ENCODE assay signal across 9 mouse cellular contexts in the genomic region with DNA sequence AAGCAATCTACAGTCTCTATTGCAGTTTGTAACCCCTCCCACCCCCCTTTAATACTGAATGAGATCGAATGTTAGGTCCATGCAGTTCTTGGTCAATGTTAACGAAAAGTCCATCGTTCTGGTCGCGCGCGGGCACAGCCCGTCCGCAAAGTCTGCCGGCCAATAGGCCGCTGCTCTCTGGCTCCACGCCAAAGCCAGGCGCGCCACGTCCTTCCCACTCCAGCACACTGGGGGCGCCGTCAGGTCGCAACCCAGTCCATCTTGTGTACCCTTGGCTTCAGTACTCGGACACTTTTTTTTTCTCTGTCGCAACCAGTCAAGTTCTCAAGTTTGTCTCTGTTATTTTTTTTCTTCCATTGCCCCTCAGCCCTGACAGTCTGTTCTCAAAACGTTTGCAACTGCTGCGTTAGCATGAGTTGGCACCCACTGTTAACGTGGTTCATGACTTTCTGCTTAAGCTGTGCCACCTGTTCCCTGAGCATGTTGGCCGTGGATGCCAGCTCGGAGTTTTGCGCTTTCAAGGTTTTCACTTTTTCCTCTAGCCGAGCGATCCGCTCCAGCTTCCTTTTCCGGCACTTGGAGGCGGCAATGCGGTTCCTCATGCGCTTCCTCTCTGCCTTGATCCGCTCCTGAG. TPM values are rescaled to one million over a fixed set of nuclear protein-coding genes. Genes with fewer than 3 reads are reported as not detected.
DNase-seq lines count a peak whose midpoint lies in the region; ATAC-seq and TF ChIP-seq lines count a peak whose summit lies in the region.
"Had no signal": no experiment of that assay in that cellular context is flagged by ENCODE, and none has a peak within 500 bp of the region (broad histone marks: within the 10 kb centered on the region; RNA-seq: fewer than 3 reads in every experiment).

No protein-coding gene starts in this region.

- H3K27me3 ChIP-seq in heart, embryonic 16.5 days (ENCODE audit: control insufficient read depth, insufficient read depth, low read length): no peaks in the 10 kb centered on the region
- peaks cover 4% of the 10 kb centered on the region; the same call in 1 of the 2 replicates for H3K27me3 ChIP-seq in liver, postnatal 0 days (ENCODE audit: insufficient read depth, low read length)
- H3K27me3 ChIP-seq in neural tube, embryonic 15.5 days (replicated peaks): no peaks in the 10 kb centered on the region
- H3K27me3 ChIP-seq: Patski had no signal

- peak; percentile 54; the same call in 1 of the 2 replicates for TF ChIP-seq CTCF in embryonic fibroblast, embryonic 13.5 days (IDR thresholded peaks at IDR 0.05; ENCODE audit: borderline replicate concordance, insufficient read depth, low read length)
- TF ChIP-seq CTCF in liver, postnatal 0 days (IDR thresholded peaks at IDR 0.05; ENCODE audit: low read depth): peak; percentile 58

- ATAC-seq in heart, embryonic 16.5 days (replicated peaks; ENCODE audit: extremely low read depth, insufficient read depth, low FRiP score): no peak
- no peak for ATAC-seq in liver, postnatal 0 days
- no peak for ATAC-seq in neural tube, embryonic 15.5 days (ENCODE audit: low FRiP score)
- ATAC-seq: Patski had no signal

- H3K27ac ChIP-seq in embryonic fibroblast, embryonic 13.5 days (ENCODE audit: insufficient read depth, low read length): peak overlapping the region; percentile 83
- peak overlapping the region; percentile 100 for H3K27ac ChIP-seq in heart, embryonic 16.5 days (ENCODE audit: low read length)
- peak overlapping the region; percentile 98 for H3K27ac ChIP-seq in liver, postnatal 0 days (ENCODE audit: low read depth)
- peak overlapping the region; percentile 97 for H3K27ac ChIP-seq in neural tube, embryonic 15.5 days (replicated peaks)

- under 1% methylated on average over 34 of the region's 34 CpGs for WGBS in heart, embryonic 16.5 days
- WGBS in liver, postnatal 0 days (ENCODE audit: insufficient replicate concordance): under 1% methylated on average over 34 of the region's 34 CpGs
- under 1% methylated on average over 34 of the region's 34 CpGs for WGBS in neural tube, embryonic 15.5 days

- H3K36me3 ChIP-seq in heart, embryonic 16.5 days (ENCODE audit: control insufficient read depth, insufficient read depth): no peaks in the 10 kb centered on the region
- H3K36me3 ChIP-seq in liver, postnatal 0 days (replicated peaks; ENCODE audit: insufficient read depth, low read length): no peaks in the 10 kb centered on the region
- no peaks in the 10 kb centered on the region for H3K36me3 ChIP-seq in neural tube, embryonic 15.5 days

- H3K9me3 ChIP-seq in heart, embryonic 16.5 days (replicated peaks; ENCODE audit: control insufficient read depth, low read length): no peaks in the 10 kb centered on the region
- H3K9me3 ChIP-seq in liver, postnatal 0 days (ENCODE audit: low read length): no peaks in the 10 kb centered on the region
- no peaks in the 10 kb centered on the region for H3K9me3 ChIP-seq in neural tube, embryonic 15.5 days (replicated peaks)

- TF ChIP-seq POLR2A in embryonic fibroblast, embryonic 13.5 days (IDR thresholded peaks at IDR 0.05; ENCODE audit: low read depth, low read length): peak; percentile 39

- TF ChIP-seq EP300 in liver, postnatal 0 days (IDR thresholded peaks at IDR 0.05; ENCODE audit: low read depth): no peak

- no peaks in the 10 kb centered on the region; the same call in 1 of the 2 replicates for H3K4me1 ChIP-seq in embryonic fibroblast, embryonic 13.5 days (ENCODE audit: control insufficient read depth, insufficient read depth, low read length)
- H3K4me1 ChIP-seq in heart, embryonic 16.5 days (ENCODE audit: control insufficient read depth, insufficient read depth, low read length): peaks cover 19% of the 10 kb centered on the region
- H3K4me1 ChIP-seq in liver, postnatal 0 days (ENCODE audit: insufficient read depth): 0 out of 2 replicates have a peak, but pooled peaks cover 3% of the 10 kb centered on the region
- H3K4me1 ChIP-seq in neural tube, embryonic 15.5 days: peaks cover 42% of the 10 kb centered on the region

- peak; percentile 81 for DNase-seq in 3T3-L1 (ENCODE audit: low read depth, low spot score)
- peak; percentile 91 to 92 for DNase-seq in adrenal gland, postnatal 36 days
- DNase-seq in kidney, postnatal 36 days: peak; percentile 91 to 94
- peak; percentile 86 for DNase-seq in liver, postnatal 0 days
- DNase-seq in testis, postnatal 10 days (ENCODE audit: low spot score): peak; percentile 91

- peak overlapping the region; percentile 82 for H3K4me3 ChIP-seq in embryonic fibroblast, embryonic 13.5 days (ENCODE audit: insufficient read depth, low read length)
- H3K4me3 ChIP-seq in heart, embryonic 16.5 days (ENCODE audit: low read length): peak overlapping the region; percentile 91
- H3K4me3 ChIP-seq in liver, postnatal 0 days (ENCODE audit: low read depth, low read length): peak overlapping the region; percentile 83
- peak overlapping the region; percentile 63 for H3K4me3 ChIP-seq in neural tube, embryonic 15.5 days (replicated peaks)

- H3K9ac ChIP-seq in heart, embryonic 16.5 days (ENCODE audit: low read length): peak overlapping the region; percentile 97
- H3K9ac ChIP-seq in liver, postnatal 0 days (replicated peaks): peak overlapping the region; percentile 92
- H3K9ac ChIP-seq in neural tube, embryonic 15.5 days (replicated peaks): peak overlapping the region; percentile 65

- peak overlapping the region; percentile 88 for H3K4me2 ChIP-seq in heart, embryonic 16.5 days (ENCODE audit: low read depth, low read length)
- peak overlapping the region; percentile 93 for H3K4me2 ChIP-seq in liver, postnatal 0 days (ENCODE audit: low read depth, low read length)
- peak overlapping the region; percentile 90 for H3K4me2 ChIP-seq in neural tube, embryonic 15.5 days

RNA-seq across cellular contexts. Expression of a gene that starts 2.0 kb away (rescaled TPM):
- total RNA-seq in adrenal gland, postnatal 36 days (2021): 100 to 1,000 TPM; 145 to 309 TPM
- 45.3 and 60.9 TPM in 2 replicates for polyA plus RNA-seq in embryonic fibroblast, embryonic 13.5 days (2011; ENCODE audit: insufficient read length, low read depth, missing spikeins)
- polyA plus RNA-seq in heart, embryonic 16.5 days (2015; fragmentation: Nextera tagmentation; extraction: Ambion mirVana): 72.0 and 81.5 TPM in 2 replicates
- polyA plus RNA-seq in liver, postnatal 0 days (2015; fragmentation: Nextera tagmentation; extraction: Ambion mirVana): 5.7 and 6.4 TPM in 2 replicates
- polyA plus RNA-seq in neural tube, embryonic 15.5 days (2015; fragmentation: Nextera tagmentation; extraction: Ambion mirVana): 73.8 and 75.5 TPM in 2 replicates
